Mouse (Mus musculus) right cerebral cortex, postnatal 4 days (tissue): ENCODE measurements around the gene Vstm4.

Experiments used
- DNase-seq: peaks from one replicate; pipeline ENCODE4 v3.0.0-alpha.2; 2022

Vstm4 gene

GRCm38 (mm10) chr14:32950312-32951301 lies 94.1 kb downstream of the Vstm4 start:
- peak; percentile 17 for DNase-seq

- DNase-seq: peak; percentile 23
Observed at GRCm38 (mm10) chr14:32956486-32956885, 99.9 kb downstream of the Vstm4 start.

GRCm38 (mm10) chr14:32958671-32959070 lies 102.1 kb downstream of the Vstm4 start:
- DNase-seq: no peak

GRCm38 (mm10) chr14:32960481-32960880 lies 103.9 kb downstream of the Vstm4 start:
- DNase-seq: peak; percentile 74

GRCm38 (mm10) chr14:32964742-32965141 lies 108.2 kb downstream of the Vstm4 start:
- DNase-seq: no peak

- DNase-seq: no peak
Observed at GRCm38 (mm10) chr14:32970700-32971099, 114.1 kb downstream of the Vstm4 start.

- DNase-seq: no peak
Observed at GRCm38 (mm10) chr14:32984176-32984738, 127.7 kb downstream of the Vstm4 start.

GRCm38 (mm10) chr14:32986659-32987058 lies 130.1 kb downstream of the Vstm4 start:
- no peak for DNase-seq
